Mouse (Mus musculus) cerebellum, postnatal 4 days (tissue): ENCODE measurements around the gene Fam155a.

Experiments
- DNase-seq, 2 experiments: peaks; one replicate each; pipeline ENCODE4 v3.0.0; 2022; ENCODE audit warnings: low spot score in 2 of 2, mixed read lengths in 1 of 2

Gene Fam155a

GRCm38 (mm10) chr8:9180686-9181315, 590.2 kb downstream of the Fam155a start:
- no peak for DNase-seq

GRCm38 (mm10) chr8:9176974-9177373, 594.0 kb downstream of the Fam155a start:
- DNase-seq, result no peak

GRCm38 (mm10) chr8:9174865-9175565, 595.9 kb downstream of the Fam155a start:
- peak; percentile 59 to 74 for DNase-seq

- DNase-seq, result no peak
Measured at GRCm38 (mm10) chr8:9171848-9172247, 599.1 kb downstream of the Fam155a start.

GRCm38 (mm10) chr8:9167995-9168394, 603.0 kb downstream of the Fam155a start:
- no peak for DNase-seq

- no peak for DNase-seq
Measured at GRCm38 (mm10) chr8:9161606-9162005, 609.4 kb downstream of the Fam155a start.

GRCm38 (mm10) chr8:9159322-9159721, 611.6 kb downstream of the Fam155a start:
- DNase-seq, result no peak

- DNase-seq, result no peak
Measured at GRCm38 (mm10) chr8:9158652-9159051, 612.3 kb downstream of the Fam155a start.

- no peak for DNase-seq
Measured at GRCm38 (mm10) chr8:9157141-9157781, 613.7 kb downstream of the Fam155a start.
